Mouse (Mus musculus): ENCODE measurements around the gene Gm27029.
"Not testable (repeated sequence)": the region's sequence is repeated elsewhere in the genome, so short reads cannot be mapped to it uniquely, and the experiment has no call there.

Gm27029 gene

DNA sequence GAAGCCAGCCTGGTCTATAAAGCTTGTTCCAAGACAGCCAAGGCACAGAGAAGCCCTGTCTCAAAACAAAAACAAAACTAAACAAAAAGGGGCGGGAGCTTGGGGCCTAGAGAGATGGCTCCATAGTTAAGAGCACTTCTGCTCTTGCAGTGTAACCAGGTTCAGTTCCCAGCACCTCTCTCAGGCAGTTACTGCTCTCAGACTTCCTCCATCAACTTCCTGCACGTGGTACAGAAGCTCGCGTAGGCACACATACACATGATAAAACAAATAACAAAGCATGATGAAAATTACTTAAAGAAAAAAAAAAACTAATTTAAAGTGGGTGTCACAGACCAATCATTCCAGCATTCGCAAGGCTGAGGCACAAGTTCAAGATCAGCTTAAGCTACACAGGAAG lies 4.4 kb downstream of the Gm27029 start:
- no peak for DNase-seq (ENCODE audit: low read depth, low spot score)

GRCm38 (mm10) chr11:101419610-101420009 lies 5.0 kb downstream of the Gm27029 start:
- DNase-seq (ENCODE audit: low read depth, low spot score), result peak; percentile 73

DNA sequence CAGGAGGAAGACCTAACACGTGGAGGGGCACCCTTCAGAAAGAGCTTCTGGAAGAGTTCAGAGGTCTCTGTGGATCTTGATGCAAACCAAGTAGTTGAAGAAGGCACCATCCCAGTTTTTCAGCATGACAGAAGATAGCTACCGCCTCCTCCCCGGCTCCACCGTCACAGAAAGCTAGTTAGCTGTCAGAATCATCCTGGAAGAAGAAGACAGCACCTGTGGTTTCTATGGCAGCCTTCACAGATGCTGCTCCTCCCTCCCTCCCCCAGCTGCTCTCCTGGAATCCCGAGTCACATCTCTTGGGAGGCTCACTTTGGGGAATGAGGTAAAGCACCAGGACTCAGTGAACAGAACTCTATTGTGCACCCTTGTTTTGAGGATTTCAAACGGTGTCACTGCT lies 5.6 kb downstream of the Gm27029 start:
- DNase-seq (ENCODE audit: low read depth, low spot score), result no peak

GRCm38 (mm10) chr11:101417101-101417855 lies 7.3 kb downstream of the Gm27029 start, which contains the start of gene Aarsd1:
TSS of gene Aarsd1 (minus strand) at chr11:101417615.
- DNase-seq (ENCODE audit: low read depth, low spot score), result peak; percentile 89

GRCm38 (mm10) chr11:101416433-101417100 lies 8.0 kb downstream of the Gm27029 start:
- peak; percentile 84 for DNase-seq (ENCODE audit: low read depth, low spot score)

DNA sequence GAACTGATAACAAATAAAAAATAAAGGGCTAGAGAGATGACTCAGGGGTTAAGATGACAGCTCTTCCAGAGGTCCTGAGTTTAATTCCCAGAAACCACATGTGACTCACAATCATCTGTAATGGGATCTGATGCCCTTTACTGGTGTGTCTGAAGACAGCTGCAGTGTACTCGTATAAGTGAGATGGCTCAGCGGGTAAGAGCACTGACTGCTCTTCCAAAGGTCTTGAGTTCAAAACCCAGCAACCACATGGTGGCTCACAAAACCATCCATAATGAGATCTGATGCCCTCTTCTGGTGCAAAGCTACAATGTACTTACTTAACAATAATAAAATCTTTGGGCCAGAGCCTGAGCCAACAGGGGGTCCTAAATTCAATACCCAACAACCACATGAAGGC lies 9.3 kb downstream of the Gm27029 start:
- peak; percentile 39 for DNase-seq (ENCODE audit: low read depth, low spot score)

GRCm38 (mm10) chr11:101395110-101395509 lies 29.5 kb downstream of the Gm27029 start:
- peak; percentile 72 for DNase-seq (ENCODE audit: low read depth, low spot score)

- DNase-seq (ENCODE audit: low read depth, low spot score), result peak; percentile 66
Observed at GRCm38 (mm10) chr11:101381817-101382216, 42.8 kb downstream of the Gm27029 start.

DNA sequence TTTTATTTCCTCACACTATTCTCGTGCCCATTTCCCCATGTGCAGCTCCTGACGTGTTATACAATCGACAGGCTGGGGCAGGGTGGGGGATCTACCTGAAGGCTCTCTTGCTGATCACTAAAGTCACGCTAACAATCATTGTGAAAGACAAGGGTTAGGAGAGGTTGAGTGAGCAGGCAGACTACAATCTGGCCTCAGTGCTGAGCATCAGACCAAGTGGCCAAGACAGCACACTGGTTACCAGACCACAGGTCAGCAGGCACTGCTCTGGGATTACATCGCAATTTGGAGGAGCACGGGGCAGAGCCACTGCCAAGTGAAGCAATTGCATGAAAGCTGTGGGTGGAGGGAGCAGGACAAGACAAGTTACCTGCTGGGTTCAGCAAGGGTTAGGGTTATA lies 45.7 kb downstream of the Gm27029 start:
- no peak for DNase-seq (ENCODE audit: low read depth, low spot score)

GRCm38 (mm10) chr11:101378196-101378595 lies 46.4 kb downstream of the Gm27029 start:
- not testable (repeated sequence) for DNase-seq (ENCODE audit: low read depth, low spot score)

DNA sequence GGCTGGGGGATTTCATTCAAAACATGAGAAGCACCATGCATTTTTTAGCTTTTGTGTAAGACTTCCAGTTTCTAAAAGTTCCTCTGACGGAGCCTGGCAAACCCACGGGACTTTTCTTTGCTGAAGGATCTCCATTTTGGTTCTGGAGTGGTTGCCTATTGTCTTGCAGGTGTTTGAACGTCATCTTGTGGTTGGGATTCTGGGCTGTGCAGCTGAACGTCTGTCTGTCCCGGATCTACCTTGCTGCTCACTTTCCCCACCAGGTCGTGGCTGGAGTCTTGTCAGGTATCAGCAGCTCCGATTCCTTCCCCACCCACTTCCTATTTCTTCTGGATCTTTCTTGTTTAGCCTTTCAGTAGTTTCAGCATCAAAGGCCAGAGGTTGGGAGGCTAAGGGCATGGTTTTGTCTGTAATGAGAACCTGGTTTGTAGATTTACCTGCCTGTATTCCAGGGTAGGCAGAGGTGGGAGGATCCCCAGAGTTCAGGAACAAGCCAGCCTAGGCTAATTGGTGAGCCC lies 50.1 kb downstream of the Gm27029 start:
- no peak for DNase-seq (ENCODE audit: low read depth, low spot score)

DNA sequence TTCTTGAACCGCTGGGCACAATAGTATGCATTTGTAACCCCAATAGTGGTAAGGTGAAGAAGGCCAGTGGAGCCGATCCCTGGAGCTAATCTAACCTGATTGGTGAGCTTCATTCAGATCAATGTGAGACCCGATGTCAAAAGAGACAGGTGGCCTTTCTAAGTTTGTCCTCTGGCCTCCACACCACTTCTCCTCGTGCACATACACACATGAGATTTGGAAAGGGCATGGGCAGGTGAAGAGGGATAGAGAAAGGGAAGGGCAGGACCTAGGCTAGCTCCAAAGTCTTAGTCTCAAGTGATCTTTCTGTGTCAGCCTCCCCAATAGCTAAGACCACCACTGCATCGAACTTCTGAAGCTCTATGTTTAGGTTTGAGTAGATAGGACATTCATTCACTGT lies 54.5 kb downstream of the Gm27029 start:
- DNase-seq (ENCODE audit: low read depth, low spot score), result no peak

DNA sequence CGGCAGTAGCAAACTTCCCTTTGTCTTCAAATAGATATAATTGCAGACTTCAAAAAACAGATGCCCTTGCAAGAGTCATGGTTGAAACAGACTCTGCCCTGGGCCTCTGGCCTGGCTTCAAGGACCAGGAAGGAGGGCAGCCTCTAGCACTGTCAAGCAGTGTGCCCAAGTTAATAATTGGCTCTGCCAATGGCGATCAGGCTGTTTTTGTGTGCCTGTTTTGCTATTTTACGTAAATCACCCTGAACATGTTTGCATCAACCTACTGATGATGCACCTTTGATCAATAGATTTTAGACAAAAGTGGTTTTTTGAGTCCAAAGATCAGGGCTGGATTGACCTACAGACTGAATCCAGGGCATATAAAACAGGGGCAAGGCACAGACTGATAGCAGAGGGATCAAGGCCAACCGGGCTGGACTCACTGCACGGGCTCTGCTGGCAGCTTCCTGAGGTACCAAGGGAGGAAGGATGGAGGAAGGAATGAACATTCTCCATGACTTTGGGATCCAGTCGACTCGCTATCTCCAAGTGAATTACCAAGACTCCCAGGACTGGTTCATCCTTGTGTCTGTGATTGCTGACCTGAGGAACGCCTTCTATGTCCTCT lies 57.2 kb downstream of the Gm27029 start, which contains the start of gene G6pc:
G6pc (plus strand) TSS at position 236 of the 610 bp plus-strand sequence.
- no peak for DNase-seq (ENCODE audit: low read depth, low spot score)

DNA sequence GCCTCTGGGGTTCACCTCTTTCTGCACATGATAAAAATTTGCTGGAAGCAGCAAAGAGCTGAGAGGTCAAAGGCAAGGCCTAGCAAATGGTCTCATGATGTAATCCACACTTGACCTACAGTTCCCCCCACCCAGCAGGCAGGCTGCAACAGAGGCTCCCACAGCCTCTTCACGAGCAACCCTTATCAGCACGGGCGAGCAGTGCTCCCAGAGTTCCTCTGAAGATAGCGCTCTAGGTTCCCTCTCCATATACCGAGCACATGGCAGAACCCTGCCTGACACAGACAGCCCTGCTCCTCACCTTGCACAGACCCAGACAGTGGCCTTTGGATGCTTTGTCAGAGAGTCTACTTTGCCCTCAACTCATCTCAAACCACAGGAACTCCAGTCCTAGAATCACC lies 60.1 kb downstream of the Gm27029 start:
- DNase-seq (ENCODE audit: low read depth, low spot score), result no peak

DNA sequence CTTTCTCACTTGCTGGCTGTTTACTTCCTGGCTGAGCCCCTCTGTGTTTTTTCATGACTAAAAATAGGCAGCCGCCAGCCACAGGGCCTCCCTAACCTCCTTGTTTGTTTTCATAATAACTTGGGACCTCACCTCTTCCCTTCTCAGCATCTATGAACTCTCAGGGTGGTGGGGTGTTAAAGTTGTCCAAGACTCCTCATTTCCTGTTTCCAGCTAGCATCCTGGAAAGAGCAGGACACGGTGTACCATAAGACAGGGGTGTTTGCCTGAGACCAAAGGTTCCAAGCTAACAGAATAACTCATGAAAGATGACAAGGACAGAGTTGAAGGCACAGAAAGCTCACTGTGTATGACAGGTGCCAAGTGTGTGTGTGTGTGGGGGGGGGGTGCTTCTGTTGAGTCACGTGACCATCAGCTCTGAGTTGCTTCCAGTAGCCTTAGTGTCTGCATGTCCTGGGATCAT lies 63.9 kb downstream of the Gm27029 start:
- DNase-seq (ENCODE audit: low read depth, low spot score), result no peak

DNA sequence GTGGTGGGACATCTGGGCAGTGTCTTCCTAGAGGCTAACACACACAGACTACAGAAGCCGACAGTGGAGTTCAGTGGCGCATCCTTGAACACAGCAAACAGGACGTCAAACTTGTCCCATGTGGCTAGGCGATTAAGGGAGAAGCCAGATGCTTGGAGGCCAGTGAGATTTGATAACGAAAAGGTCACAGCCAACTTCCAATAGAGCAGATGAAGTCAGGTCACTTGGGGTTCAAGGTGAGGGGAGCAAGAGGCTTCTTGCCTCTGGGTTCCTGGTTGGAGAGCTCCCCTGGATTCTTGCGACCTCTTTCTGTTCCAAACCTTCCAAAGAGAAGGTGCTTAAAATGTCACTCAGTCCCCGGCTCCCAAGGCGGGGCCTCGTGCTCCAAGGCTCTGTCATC lies 64.8 kb downstream of the Gm27029 start:
- no peak for DNase-seq (ENCODE audit: low read depth, low spot score)

GRCm38 (mm10) chr11:101357505-101358182 lies 67.0 kb downstream of the Gm27029 start:
- no peak for DNase-seq (ENCODE audit: low read depth, low spot score)

Data from R1 (cell line).